Mouse (Mus musculus): ENCODE measurements around the gene Traip.

DNA sequence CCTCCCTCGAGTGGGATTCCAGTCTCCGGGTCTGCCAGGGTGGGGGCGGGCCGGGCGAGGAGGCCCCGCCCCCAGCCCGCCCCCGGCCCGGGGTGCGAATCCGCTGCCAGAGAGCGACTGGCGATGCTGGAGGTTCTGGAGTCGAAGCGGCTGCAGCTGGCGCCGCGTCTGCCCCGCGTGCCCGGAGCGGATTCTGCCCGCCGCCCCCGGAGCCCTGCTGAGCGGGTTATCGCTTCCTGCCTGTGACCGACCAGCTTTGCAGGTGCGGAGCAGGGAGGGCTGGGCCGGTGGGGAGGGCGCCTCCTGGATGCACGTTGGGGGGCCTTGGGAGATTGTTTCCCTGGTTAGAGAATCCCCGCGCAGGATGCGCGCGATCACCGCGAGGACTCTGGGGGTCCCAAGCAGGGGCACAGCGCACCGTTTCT, 14.1 kb upstream of the Traip start:
- TF ChIP-seq CTCF (IDR thresholded peaks at IDR 0.05), result no peak
- TF ChIP-seq POLR2A (IDR thresholded peaks at IDR 0.05; ENCODE audit: insufficient read depth, low read depth, low read length), result no peak
- TF ChIP-seq EP300 (IDR thresholded peaks at IDR 0.05; ENCODE audit: insufficient read depth, low read depth, low read length), result no peak

All from heart, adult 2 months (tissue).